Mouse (Mus musculus): ENCODE data around the gene Strbp.

The Strbp gene

DNA sequence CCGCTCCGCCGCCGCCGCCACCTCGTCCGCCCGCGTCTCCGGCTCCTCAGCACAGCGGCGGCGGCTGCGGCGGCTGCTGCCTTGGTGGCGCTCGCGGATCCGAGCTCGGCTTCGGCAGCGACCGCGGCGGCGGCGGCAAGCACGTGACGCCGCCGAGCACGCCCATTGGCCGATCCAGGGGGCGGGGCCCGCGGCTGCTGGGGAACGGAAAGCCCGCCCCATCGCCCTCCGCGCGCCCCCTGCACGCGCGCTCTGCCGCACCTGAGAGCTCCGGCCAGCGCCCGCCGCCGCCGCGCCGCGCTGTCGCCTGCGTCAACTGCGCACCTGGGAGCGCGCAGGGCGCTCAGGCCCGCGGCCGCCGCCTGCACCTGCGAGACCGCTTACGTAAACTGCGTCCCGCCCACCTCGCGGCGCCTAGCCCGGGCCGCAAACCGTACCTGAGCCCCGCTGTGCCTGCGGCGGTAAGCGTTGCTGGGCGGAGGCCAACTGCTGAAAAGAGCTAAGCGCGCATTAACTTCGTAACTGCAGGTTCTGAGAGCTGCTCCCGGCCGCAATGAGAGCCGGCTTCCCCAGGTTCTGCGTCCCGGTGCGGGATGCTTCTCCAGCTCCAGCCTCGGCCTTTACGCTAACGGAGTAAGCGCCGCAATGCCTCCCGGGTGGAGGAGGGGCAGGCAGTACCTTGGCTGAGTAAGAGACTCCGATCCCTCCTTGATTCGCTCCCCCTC, at the start of gene Strbp:
Strbp (minus strand) TSS at position 630 of the 725 bp plus-strand sequence.
- DNase-seq (ENCODE audit: low read depth, low spot score): peak; percentile 93

DNA sequence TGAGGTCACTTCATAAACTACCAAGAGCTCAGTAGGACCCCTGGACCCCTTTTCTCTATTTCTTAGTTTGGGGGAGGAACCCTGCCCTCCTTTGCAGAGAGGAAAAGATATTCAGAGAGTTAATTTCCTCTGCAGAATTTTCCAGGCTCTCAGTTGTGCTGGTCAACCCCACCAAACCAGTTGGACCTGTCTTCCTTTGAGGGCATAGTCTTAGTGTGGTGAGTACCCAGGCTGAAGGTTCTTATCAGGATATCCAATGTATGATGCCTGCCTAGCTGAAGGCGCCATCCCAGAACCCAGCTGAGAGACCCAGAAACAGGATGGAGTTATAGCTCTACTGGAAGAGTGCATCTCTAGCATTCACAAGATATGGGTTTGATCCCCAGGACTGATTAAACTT, 47.5 kb upstream of the Strbp start:
- DNase-seq (ENCODE audit: low read depth, low spot score): no peak

- no peak for DNase-seq (ENCODE audit: low read depth, low spot score)
These were observed 45.7 kb upstream of the Strbp start for GRCm38 (mm10) chr2:37749323-37749722.

DNA sequence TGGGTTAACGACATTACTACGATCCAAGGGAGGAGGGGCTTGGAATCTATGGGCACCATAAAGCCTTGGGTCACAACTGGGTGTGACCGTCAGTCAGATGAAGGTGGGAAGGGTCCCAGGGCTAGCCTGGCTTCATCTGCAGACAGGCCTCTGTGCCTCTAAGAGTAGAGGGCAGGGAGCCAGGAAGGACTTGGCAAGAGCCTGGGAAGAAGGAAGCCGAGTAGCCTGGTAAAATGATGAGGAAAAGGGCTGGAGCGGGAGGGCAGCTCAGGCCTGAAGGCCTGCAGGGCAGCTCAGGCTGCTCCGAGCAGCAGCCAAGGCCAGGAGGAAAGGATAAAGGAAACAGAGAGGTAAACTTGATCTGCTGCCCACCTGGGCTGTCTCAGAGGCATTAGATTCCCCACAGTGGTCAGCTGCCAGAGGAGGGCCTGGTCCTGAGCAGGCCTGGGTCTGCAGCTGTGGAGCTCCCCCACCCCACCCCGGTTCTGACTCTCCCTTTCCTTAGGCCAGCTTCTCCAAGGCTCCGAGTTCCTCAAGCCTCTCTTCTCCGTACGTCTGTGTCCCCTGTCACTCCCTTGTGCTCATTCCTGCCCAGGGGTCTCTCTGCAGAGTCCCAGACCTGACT, 44.9 kb upstream of the Strbp start:
- DNase-seq (ENCODE audit: low read depth, low spot score): no peak

- no peak for DNase-seq (ENCODE audit: low read depth, low spot score)
These were observed 44.2 kb upstream of the Strbp start for GRCm38 (mm10) chr2:37747909-37748308.

DNA sequence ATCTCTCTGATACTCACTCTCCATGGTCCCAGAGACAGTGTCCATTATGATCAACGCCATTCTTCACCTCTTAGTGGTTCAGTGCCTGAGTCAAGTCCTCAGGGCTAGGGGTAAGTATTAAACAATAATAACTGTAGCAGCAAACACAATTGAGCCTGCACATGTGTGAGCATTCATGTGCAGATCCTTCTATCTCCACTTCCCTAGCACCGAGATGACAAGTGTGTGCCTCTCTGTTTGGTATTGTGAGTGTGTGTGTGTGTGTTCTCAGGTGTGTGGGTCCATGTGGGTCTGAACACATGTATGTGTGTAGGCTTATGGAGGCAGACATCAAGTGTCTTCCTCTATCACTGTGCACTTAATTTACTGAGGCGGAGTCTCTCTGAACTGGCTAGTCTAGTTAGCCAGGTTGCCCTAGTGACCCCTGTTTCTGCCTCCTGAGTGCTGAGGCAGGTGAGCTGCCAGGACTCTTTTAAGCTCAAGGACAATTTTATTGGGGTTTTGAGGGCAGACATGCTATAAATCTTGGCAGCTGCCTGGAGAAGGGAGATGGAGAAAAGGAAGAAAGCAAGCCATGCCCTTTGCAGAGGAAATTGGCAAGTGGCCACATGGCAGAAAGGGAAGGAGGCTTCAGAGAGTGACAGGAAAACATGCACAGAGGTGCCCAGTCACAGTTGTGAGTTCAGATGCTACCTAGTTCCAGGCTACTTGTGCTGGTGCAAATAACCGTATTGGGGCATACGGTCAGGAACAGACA, 42.8 kb upstream of the Strbp start:
- no peak for DNase-seq (ENCODE audit: low read depth, low spot score)

DNA sequence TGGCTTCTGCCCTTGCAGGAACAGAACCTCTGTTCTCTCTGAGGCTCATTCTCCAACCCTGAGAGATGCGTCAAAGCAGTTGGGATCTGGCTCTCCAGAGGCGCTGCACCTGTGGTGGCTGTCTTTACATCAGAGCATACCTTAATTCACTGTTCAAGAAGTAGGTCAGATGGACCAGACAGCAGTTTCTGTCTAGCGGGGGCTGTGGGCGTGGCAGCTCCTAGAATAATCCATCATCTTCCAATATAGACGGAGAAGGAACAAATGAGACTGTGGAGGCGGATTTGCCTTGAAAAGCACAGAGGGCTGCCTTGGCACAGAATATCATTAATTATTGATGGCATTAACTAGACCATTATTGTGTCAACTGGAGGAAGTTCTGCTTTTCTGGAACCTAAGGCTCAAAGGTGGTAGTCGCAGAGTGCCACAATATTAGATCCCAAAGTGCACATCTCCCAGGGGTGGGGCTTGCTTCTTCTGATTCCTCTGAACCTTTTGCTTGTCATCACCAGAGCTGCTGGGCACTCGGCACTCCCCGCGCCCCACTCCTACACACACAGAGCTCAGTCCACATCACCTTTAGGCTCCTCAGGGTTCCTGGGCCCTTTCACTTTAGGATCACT, 41.2 kb upstream of the Strbp start:
- DNase-seq (ENCODE audit: low read depth, low spot score): no peak

GRCm38 (mm10) chr2:37741806-37742554, 38.3 kb upstream of the Strbp start:
- no peak for DNase-seq (ENCODE audit: low read depth, low spot score)

GRCm38 (mm10) chr2:37735807-37736188, 32.1 kb upstream of the Strbp start:
- DNase-seq (ENCODE audit: low read depth, low spot score): no peak

DNA sequence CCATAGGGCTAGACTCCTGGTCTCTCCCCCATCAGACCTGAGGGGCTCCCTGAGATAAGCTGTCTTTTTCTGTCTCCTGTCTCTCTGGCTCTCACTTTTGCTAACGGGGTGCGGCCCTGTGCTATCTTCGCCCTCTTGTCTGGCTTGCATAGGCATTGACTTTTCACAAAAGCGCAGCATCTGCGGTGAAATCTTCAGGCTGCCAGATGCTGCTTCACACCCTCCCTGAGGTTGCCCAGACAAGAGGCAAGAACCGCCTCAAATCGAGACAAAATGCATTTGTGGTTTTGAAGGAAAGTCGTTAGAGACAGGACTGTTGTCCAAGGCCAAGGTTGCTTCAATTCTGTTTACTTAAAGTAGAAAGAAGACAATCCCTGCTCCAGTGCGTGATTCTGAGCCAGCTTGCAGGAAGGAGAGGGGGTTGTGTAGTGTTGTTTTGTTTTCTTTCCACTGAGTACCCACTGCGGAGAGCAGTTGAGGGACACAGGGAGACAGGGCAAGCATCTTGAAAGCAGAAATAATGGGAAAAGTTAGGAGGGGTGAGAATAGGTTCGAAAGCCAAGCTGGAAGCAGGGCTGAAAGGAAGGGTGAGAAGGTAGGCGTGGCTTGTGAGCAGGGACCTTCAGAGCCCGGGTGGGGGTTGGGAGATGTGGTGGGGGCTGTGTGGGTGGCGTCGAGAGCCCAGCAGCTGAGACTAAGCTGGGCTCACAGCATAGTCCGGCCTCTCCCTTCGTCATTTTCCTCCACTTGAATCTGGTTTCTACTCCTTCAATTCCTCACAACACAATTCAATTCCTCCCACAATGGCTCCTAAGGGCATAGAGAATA, 31.5 kb upstream of the Strbp start:
- DNase-seq (ENCODE audit: low read depth, low spot score): no peak

GRCm38 (mm10) chr2:37731241-37731801, 27.7 kb upstream of the Strbp start:
- DNase-seq (ENCODE audit: low read depth, low spot score): no peak

- no peak for DNase-seq (ENCODE audit: low read depth, low spot score)
These were observed 20.6 kb upstream of the Strbp start for GRCm38 (mm10) chr2:37724231-37724630.

DNA sequence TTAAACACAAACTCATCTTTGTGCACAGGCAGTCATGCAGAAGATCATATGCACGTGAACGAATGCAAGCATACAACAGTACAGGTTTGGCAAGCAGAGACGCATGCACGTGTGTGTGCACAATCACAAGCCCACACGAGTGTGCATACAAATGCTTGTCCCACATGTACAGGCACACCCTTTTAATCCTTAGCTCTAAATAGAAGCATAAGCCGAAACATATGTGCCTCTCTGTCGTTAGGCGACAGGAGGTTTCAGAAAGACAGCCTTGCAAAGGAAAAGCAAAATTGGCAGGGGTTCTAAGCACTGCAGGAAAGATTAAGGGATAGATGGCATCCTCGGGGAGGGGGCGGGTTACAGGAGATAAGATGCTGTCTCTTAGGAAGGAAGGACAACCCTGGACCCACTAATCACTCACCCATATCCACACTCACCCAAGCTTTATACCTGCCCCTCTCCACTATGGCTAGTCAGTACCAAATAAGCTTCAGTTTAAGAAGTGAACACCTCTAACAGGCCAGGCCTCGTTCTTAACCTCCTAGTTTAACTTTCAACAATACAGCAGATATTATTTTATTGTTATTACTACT, 19.9 kb upstream of the Strbp start:
- DNase-seq (ENCODE audit: low read depth, low spot score): no peak

- no peak for DNase-seq (ENCODE audit: low read depth, low spot score)
These were observed 19.2 kb upstream of the Strbp start for GRCm38 (mm10) chr2:37722674-37723465.

GRCm38 (mm10) chr2:37716266-37716665, 12.6 kb upstream of the Strbp start:
- DNase-seq (ENCODE audit: low read depth, low spot score): no peak

DNA sequence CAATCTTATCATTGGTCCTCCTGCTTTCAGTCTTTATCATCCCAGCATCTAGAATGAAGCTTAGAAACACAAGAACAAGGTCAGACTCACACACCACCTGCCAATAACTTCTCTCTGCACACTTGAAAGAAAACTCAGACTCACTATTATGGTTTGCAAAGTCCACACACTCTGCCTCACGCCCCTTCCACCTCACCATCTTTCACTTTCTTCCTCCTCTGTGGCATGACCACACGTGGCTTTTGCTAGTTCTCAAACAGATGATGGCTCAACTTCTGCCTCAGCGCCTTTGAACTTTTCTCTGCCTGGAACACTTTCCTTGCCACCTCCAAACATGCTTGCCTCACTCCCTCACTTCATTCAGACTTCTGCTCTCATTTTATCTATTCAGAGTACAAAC, 11.7 kb upstream of the Strbp start:
- DNase-seq (ENCODE audit: low read depth, low spot score): no peak

GRCm38 (mm10) chr2:37713100-37713499, 9.4 kb upstream of the Strbp start:
- no peak for DNase-seq (ENCODE audit: low read depth, low spot score)

- DNase-seq (ENCODE audit: low read depth, low spot score): no peak
These were observed 5.2 kb upstream of the Strbp start for GRCm38 (mm10) chr2:37708835-37709234.

GRCm38 (mm10) chr2:37704141-37704760, 592 bp upstream of the Strbp start:
- no peak for DNase-seq (ENCODE audit: low read depth, low spot score)
